Mouse (Mus musculus) CH12.LX (cell line): ENCODE measurements around the gene Hapln1. TPM values are rescaled to one million over a fixed set of nuclear protein-coding genes. Genes with fewer than 3 reads are reported as not detected.
A peak's percentile ranks its signal among the peaks of the same experiment; 100 is the strongest.

ENCODE experiments used
- DNase-seq: peaks from one replicate; pipeline ENCODE4 v3.0.0-alpha.2; 2013; ENCODE audit errors: extremely low read depth
- H3K27ac ChIP-seq: 2 replicates; pipeline ENCODE4 v1.5.1; 2012; ENCODE audit warnings: low read depth, mild to moderate bottlenecking, control low read depth, moderate library complexity; ENCODE audit not compliant: insufficient read depth
- H3K27me3 ChIP-seq: replicated peaks from 2 replicates; pipeline ENCODE3; 2012; ENCODE audit warnings: inconsistent platforms
- H3K36me3 ChIP-seq, 2 experiments: replicated peaks in 1 of 2; 2 replicates each; pipeline versions ENCODE3 to v1.6.1; 2012; ENCODE audit warnings: inconsistent platforms in 1 of 2, low read length in 1 of 2, mild to moderate bottlenecking in 1 of 2, mixed read lengths in 1 of 2, moderate library complexity in 1 of 2; ENCODE audit not compliant: control insufficient read depth in 1 of 2, insufficient read depth in 1 of 2
- H3K4me1 ChIP-seq, 2 experiments: 2 replicates each; pipeline ENCODE4 v1.6.1; 2012; ENCODE audit warnings: inconsistent platforms in 1 of 2, moderate library complexity in 1 of 2; ENCODE audit not compliant: insufficient read depth in 2 of 2, control insufficient read depth in 1 of 2
- H3K4me2 ChIP-seq: 2 replicates; pipeline ENCODE4 v1.6.1; 2012; ENCODE audit warnings: low read depth, mild to moderate bottlenecking, control low read depth; ENCODE audit not compliant: poor library complexity, insufficient read depth, severe bottlenecking
- H3K4me3 ChIP-seq, 3 experiments: fragments of 150-350 bp in 1 of 3; sonication (generic) in 1 of 3; replicated peaks in 1 of 3; 2 replicates each; pipeline versions ENCODE3 to v1.5.1; 2011 to 2012; ENCODE audit warnings: low read depth in 2 of 3, low read length in 2 of 3, mild to moderate bottlenecking in 2 of 3, moderate library complexity in 2 of 3, control low read depth in 1 of 3, improper control_type of control experiment in 1 of 3, inconsistent platforms in 1 of 3, mixed read lengths in 1 of 3; ENCODE audit not compliant: poor library complexity in 1 of 3
- H3K79me2 ChIP-seq: replicated peaks from 2 replicates; pipeline ENCODE4 v1.6.1; 2012; ENCODE audit warnings: mild to moderate bottlenecking, moderate library complexity; ENCODE audit not compliant: control insufficient read depth, poor library complexity, insufficient read depth, severe bottlenecking; ENCODE audit errors: extremely low read depth
- H3K9ac ChIP-seq: 2 replicates; pipeline ENCODE4 v1.6.1; 2012; ENCODE audit warnings: low read depth, mild to moderate bottlenecking, control low read depth, moderate library complexity; ENCODE audit not compliant: insufficient read depth
- H3K9me3 ChIP-seq: replicated peaks from 2 replicates; pipeline ENCODE3; 2012; ENCODE audit warnings: low read length, inconsistent platforms, mixed read lengths
- BHLHE40 ChIP-seq: IDR thresholded peaks from 2 replicates; pipeline ENCODE4 v1.6.1; 2011; ENCODE audit warnings: mild to moderate bottlenecking, low read depth, low read length, improper control_type of control experiment
- CTCF ChIP-seq, 2 experiments: IDR thresholded peaks in 1 of 2; conservative IDR thresholded peaks in 1 of 2; 2 replicates each; pipeline ENCODE4 v1.5.1; 2011 to 2012; ENCODE audit warnings: low read depth in 2 of 2, low read length in 2 of 2, improper control_type of control experiment in 1 of 2, inconsistent platforms in 1 of 2, mild to moderate bottlenecking in 1 of 2, moderate library complexity in 1 of 2
- ELF1 ChIP-seq: IDR thresholded peaks from 2 replicates; pipeline ENCODE4 v1.6.1; 2014; ENCODE audit warnings: low read depth, mild to moderate bottlenecking, inconsistent platforms, low read length, improper control_type of control experiment
- EP300 ChIP-seq: IDR thresholded peaks from 2 replicates; pipeline ENCODE4 v1.6.1; 2011; ENCODE audit warnings: low read length, improper control_type of control experiment
- ETS1 ChIP-seq: conservative IDR thresholded peaks from 2 replicates; pipeline ENCODE4 v1.6.1; 2012; ENCODE audit warnings: low read depth, mild to moderate bottlenecking, inconsistent platforms, low read length, improper control_type of control experiment, moderate library complexity
- GABPA ChIP-seq: IDR thresholded peaks from 2 replicates; pipeline ENCODE4 v1.6.1; 2012; ENCODE audit warnings: low read depth, low read length, improper control_type of control experiment, inconsistent platforms; ENCODE audit not compliant: insufficient replicate concordance
- IRF4 ChIP-seq: IDR thresholded peaks from 2 replicates; pipeline ENCODE4 v1.6.1; 2014; ENCODE audit warnings: low read depth, mild to moderate bottlenecking, inconsistent platforms, low read length, improper control_type of control experiment
- JUN ChIP-seq: IDR thresholded peaks from 2 replicates; pipeline ENCODE4 v1.6.1; 2011; ENCODE audit warnings: low read depth, mild to moderate bottlenecking, low read length, improper control_type of control experiment, moderate library complexity; ENCODE audit not compliant: insufficient read depth
- MAFK ChIP-seq: IDR thresholded peaks from 2 replicates; pipeline ENCODE4 v1.6.1; 2011; ENCODE audit warnings: low read length, improper control_type of control experiment; ENCODE audit not compliant: insufficient replicate concordance
- MAZ ChIP-seq: IDR thresholded peaks from 2 replicates; pipeline ENCODE4 v1.6.1; 2012; ENCODE audit warnings: low read depth, mild to moderate bottlenecking, inconsistent platforms, low read length, improper control_type of control experiment, moderate library complexity
- MEF2A ChIP-seq: IDR thresholded peaks from 2 replicates; pipeline ENCODE4 v1.6.1; 2014; ENCODE audit warnings: low read depth, mild to moderate bottlenecking, inconsistent platforms, low read length, improper control_type of control experiment, borderline replicate concordance
- NELFE ChIP-seq: IDR thresholded peaks from 2 replicates; pipeline ENCODE4 v1.6.1; 2011; ENCODE audit warnings: low read depth, low read length, improper control_type of control experiment
- POLR2A ChIP-seq: IDR thresholded peaks from 2 replicates; pipeline ENCODE4 v1.6.1; 2011; ENCODE audit warnings: low read depth, mild to moderate bottlenecking, improper control_type of control experiment, low read length
- RAD21 ChIP-seq: IDR thresholded peaks from 2 replicates; pipeline ENCODE4 v1.6.1; 2011; ENCODE audit warnings: low read depth, mild to moderate bottlenecking, low read length, improper control_type of control experiment, moderate library complexity
- RCOR1 ChIP-seq: conservative IDR thresholded peaks from 2 replicates; pipeline ENCODE4 v1.6.1; 2012; ENCODE audit warnings: low read depth, mild to moderate bottlenecking, inconsistent platforms, low read length, improper control_type of control experiment
- SIN3A ChIP-seq: IDR thresholded peaks from 2 replicates; pipeline ENCODE4 v1.6.1; 2012; ENCODE audit warnings: low read length, improper control_type of control experiment, inconsistent platforms
- SMC3 ChIP-seq: IDR thresholded peaks from 2 replicates; pipeline ENCODE4 v1.6.1; 2011; ENCODE audit warnings: low read depth, low read length, improper control_type of control experiment
- UBTF ChIP-seq: IDR thresholded peaks from 2 replicates; pipeline ENCODE4 v1.6.1; 2012; ENCODE audit warnings: low read depth, mild to moderate bottlenecking, inconsistent platforms, low read length, improper control_type of control experiment, moderate library complexity
- ZC3H11A ChIP-seq: IDR thresholded peaks from 2 replicates; pipeline ENCODE4 v1.6.1; 2012; ENCODE audit warnings: low read depth, mild to moderate bottlenecking, inconsistent platforms, low read length, improper control_type of control experiment
- ZNF384 ChIP-seq: IDR thresholded peaks from 2 replicates; pipeline ENCODE4 v1.6.1; 2012; ENCODE audit warnings: low read depth, low read length, improper control_type of control experiment, inconsistent platforms
- dilution Hi-C: fragments of 300-500 bp; cut with MboI; formaldehyde crosslinking; loops from 2 replicates; pipeline ENCODE4 v1.14.3; 2020; ENCODE audit warnings: low sequenced_read_pairs; ENCODE audit not compliant: extremely low pct_unique_long_range_greater_than_20kb, extremely low pct_ligation_motif_present
- in situ Hi-C: fragments of 300-500 bp; cut with MboI; formaldehyde crosslinking; loops from 3 replicates; pipeline ENCODE4 v1.14.3; 2019; ENCODE audit warnings: low sequenced_read_pairs, low pct_ligation_motif_present, low pct_unique_long_range_greater_than_20kb, mixed read lengths
- polyA plus RNA-seq: library from polyadenylated mRNA; unstranded; fragments of >175 nt; gene quantifications from 2 replicates; pipeline ENCODE4 v1.2.1, GENCODE M21; 2012; ENCODE audit warnings: low read depth; ENCODE audit not compliant: insufficient read length
- total RNA-seq, 2 experiments: library from RNA; depleted of rRNA; stranded (reverse); fragments of 300-350 nt in 1 of 2; fragments of >200 nt in 1 of 2; gene quantifications; 2 replicates each; pipeline ENCODE4 v1.2.3; 2012 to 2014

The Hapln1 gene
- total and polyA plus RNA-seq, 3 experiments: 0.30 to 2.6 (median 0.46) TPM

DNA sequence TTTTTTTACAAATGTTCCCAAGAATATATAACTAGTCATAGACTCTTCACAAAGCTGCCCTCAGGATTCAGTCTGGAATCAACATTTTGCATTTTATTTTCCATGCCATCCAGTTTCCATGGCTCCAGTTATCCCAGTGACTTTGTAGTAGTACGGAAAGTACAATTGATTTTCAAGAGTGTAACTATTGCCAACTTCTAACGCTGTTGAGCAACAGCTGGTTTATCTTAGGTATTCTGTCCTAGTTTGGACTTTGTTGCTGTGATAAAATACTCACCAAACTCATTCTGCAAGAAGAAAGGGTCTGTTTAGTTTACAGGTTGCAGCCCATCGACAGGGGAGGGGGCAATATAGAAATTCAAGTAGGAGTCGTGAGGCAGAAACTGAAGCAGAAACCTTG, 26.7 kb downstream of the Hapln1 start:
- in situ Hi-C loops: no loop called here
- H3K9ac ChIP-seq: no peak overlapping the region
- dilution Hi-C loops: no loop called here
- no peak for TF ChIP-seq UBTF
- TF ChIP-seq MAFK: no peak
- TF ChIP-seq MAZ: no peak
- no peak for TF ChIP-seq JUN
- no peak for TF ChIP-seq BHLHE40
- TF ChIP-seq POLR2A: no peak
- TF ChIP-seq SIN3A: no peak
- no peak for TF ChIP-seq RCOR1
- no peak for TF ChIP-seq NELFE
- no peak for TF ChIP-seq IRF4
- no peak for TF ChIP-seq ETS1
- TF ChIP-seq EP300: no peak
- TF ChIP-seq, all 38 proteins: peak for 0
- DNase-seq: no peak
- Histone ChIP-seq H3K4me2 (no peak overlapping the region), H3K4me1 (peaks cover 0 to 13% of the 10 kb centered on the region in 2 experiments; a peak in 3 of 4 replicates), H3K4me3 (no peak overlapping the region), H3K79me2 (no peaks in the 10 kb centered on the region), H3K27me3 (no peaks in the 10 kb centered on the region), H3K27ac (no peak overlapping the region), H3K9me3 (no peaks in the 10 kb centered on the region), H3K36me3 (no peaks in the 10 kb centered on the region)

DNA sequence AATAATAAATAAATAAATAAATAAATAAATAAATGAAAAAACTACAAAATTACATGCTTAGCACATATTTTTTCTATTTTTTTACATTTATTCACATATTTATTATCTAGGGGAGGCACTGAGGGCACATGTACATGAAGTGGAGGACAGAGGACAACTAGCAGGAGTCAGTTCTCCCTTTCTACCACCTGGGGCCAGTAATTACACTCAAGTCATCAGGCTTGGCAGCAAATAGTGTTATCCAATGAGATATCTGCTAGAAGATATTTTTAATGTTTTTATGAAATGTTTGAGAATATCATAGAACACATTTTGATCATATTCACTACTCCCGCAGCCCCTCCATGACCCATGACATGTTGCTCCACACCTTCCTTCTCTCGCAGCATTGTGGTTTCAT, 39.5 kb downstream of the Hapln1 start:
- H3K27me3 ChIP-seq: no peaks in the 10 kb centered on the region
- H3K27ac ChIP-seq: no peak overlapping the region
- dilution Hi-C loops (no loop called here), in situ Hi-C loops (no loop called here)
- H3K9ac ChIP-seq: no peak overlapping the region
- TF ChIP-seq SMC3: peak; percentile 53
- no peak for TF ChIP-seq MEF2A
- TF ChIP-seq ZNF384: no peak
- TF ChIP-seq RAD21: peak; percentile 62
- peak in 1 of 2 experiments; percentile 60; a peak in 2 of 4 replicates for TF ChIP-seq CTCF (conservative IDR thresholded peaks at IDR 0.05 in 1 of 2, IDR thresholded peaks at IDR 0.05 in 1 of 2; ENCODE audit: low read depth in 2 of 2, low read length in 2 of 2)
- no peak for TF ChIP-seq ELF1
- TF ChIP-seq ZC3H11A: no peak
- TF ChIP-seq GABPA: no peak
- no peak for TF ChIP-seq RCOR1
- H3K9me3 ChIP-seq: no peaks in the 10 kb centered on the region
- H3K36me3 ChIP-seq: no peaks in the 10 kb centered on the region
- H3K4me3 ChIP-seq: no peak overlapping the region
- no peaks in the 10 kb centered on the region for H3K79me2 ChIP-seq
- no peak overlapping the region for H3K4me2 ChIP-seq
- DNase-seq: no peak
- peaks cover 0 to 23% of the 10 kb centered on the region in 2 experiments; a peak in 2 of 4 replicates for H3K4me1 ChIP-seq
